Mouse (Mus musculus) mouse embryonic stem cell (cell line): ENCODE results near the gene Nlk.
"Not testable (repeated sequence)": the region's sequence is repeated elsewhere in the genome, so short reads cannot be mapped to it uniquely, and the experiment has no call there.

ENCODE experiments used
- in situ Hi-C, 2 experiments: fragments of 300-500 bp; cut with MboI; formaldehyde crosslinking; loops; 1 replicate in 1 of 2; 3 replicates in 1 of 2; pipeline ENCODE4 v1.14.3; 2019 to 2020; ENCODE audit warnings: low sequenced_read_pairs in 2 of 2, low pct_unique_long_range_greater_than_20kb in 1 of 2, mixed read lengths in 1 of 2; ENCODE audit not compliant: unreplicated experiment in 1 of 2

The Nlk gene

GRCm38 (mm10) chr11:78694249-78694648 lies 2.9 kb downstream of the Nlk start:
- in situ Hi-C loops: no loop called here

GRCm38 (mm10) chr11:78693307-78693706 lies 3.9 kb downstream of the Nlk start:
- in situ Hi-C loops: no loop called here

- in situ Hi-C loops: no loop called here
These were observed 6.0 kb downstream of the Nlk start for GRCm38 (mm10) chr11:78691201-78691600.

- in situ Hi-C loops: no loop called here
These were observed 6.6 kb downstream of the Nlk start for GRCm38 (mm10) chr11:78690547-78690946.

- in situ Hi-C loops: no loop called here
These were observed 16.1 kb downstream of the Nlk start for GRCm38 (mm10) chr11:78681058-78681457.

- in situ Hi-C loops: no loop called here
These were observed 18.4 kb downstream of the Nlk start for GRCm38 (mm10) chr11:78678761-78679160.

GRCm38 (mm10) chr11:78668647-78669046 lies 28.5 kb downstream of the Nlk start:
- in situ Hi-C loops: no loop called here

- in situ Hi-C loops: no loop called here
These were observed 32.3 kb downstream of the Nlk start for GRCm38 (mm10) chr11:78664853-78665252.

GRCm38 (mm10) chr11:78663916-78664315 lies 33.3 kb downstream of the Nlk start:
- in situ Hi-C loops: no loop called here

- in situ Hi-C loops: no loop called here
These were observed 48.0 kb downstream of the Nlk start for GRCm38 (mm10) chr11:78649143-78649542.

GRCm38 (mm10) chr11:78648405-78648804 lies 48.8 kb downstream of the Nlk start:
- in situ Hi-C loops: not testable (repeated sequence)

GRCm38 (mm10) chr11:78643746-78644145 lies 53.4 kb downstream of the Nlk start:
- in situ Hi-C loops: no loop called here

- in situ Hi-C loops: no loop called here
These were observed 55.0 kb downstream of the Nlk start for GRCm38 (mm10) chr11:78642151-78642550.

- in situ Hi-C loops: no loop called here
These were observed 56.1 kb downstream of the Nlk start for GRCm38 (mm10) chr11:78641088-78641487.

GRCm38 (mm10) chr11:78632782-78633181 lies 64.4 kb downstream of the Nlk start:
- in situ Hi-C loops: no loop called here

- in situ Hi-C loops: no loop called here
These were observed 68.3 kb downstream of the Nlk start for GRCm38 (mm10) chr11:78628871-78629270.

GRCm38 (mm10) chr11:78624377-78624776 lies 72.8 kb downstream of the Nlk start:
- in situ Hi-C loops: no loop called here

GRCm38 (mm10) chr11:78621926-78622325 lies 75.2 kb downstream of the Nlk start:
- in situ Hi-C loops: no loop called here

- in situ Hi-C loops: no loop called here
These were observed 77.0 kb downstream of the Nlk start for GRCm38 (mm10) chr11:78620179-78620578.

GRCm38 (mm10) chr11:78611273-78611672 lies 85.9 kb downstream of the Nlk start:
- in situ Hi-C loops: no loop called here

GRCm38 (mm10) chr11:78609657-78610056 lies 87.5 kb downstream of the Nlk start:
- in situ Hi-C loops: no loop called here
